Mouse (Mus musculus): Measurements from ENCODE around the gene 2310061N02Rik.

GRCm38 (mm10) chr16:88710757-88711156, 3.0 kb upstream of the 2310061N02Rik start:
- no peak for TF ChIP-seq CTCF (IDR thresholded peaks at IDR 0.05; ENCODE audit: extremely low read depth, insufficient read depth, low read length)
- TF ChIP-seq POLR2A (IDR thresholded peaks at IDR 0.05; ENCODE audit: extremely low read depth, insufficient read depth, low read length) = no peak
